Mouse (Mus musculus) kidney, adult 9 months (tissue): ENCODE measurements at regions not wholly inside any gene's neighbourhood (a gene's known extent, or its start where the extent isn't known, plus 50 kb on each side); places are given as distances from the start of the nearest gene placed in this dataset.
"Not testable (repeated sequence)": the region's sequence is repeated elsewhere in the genome, so short reads cannot be mapped to it uniquely, and the experiment has no call there.

Experiments used
- DNase-seq: peaks from one replicate; pipeline ENCODE4 v3.0.0; 2022

DNA sequence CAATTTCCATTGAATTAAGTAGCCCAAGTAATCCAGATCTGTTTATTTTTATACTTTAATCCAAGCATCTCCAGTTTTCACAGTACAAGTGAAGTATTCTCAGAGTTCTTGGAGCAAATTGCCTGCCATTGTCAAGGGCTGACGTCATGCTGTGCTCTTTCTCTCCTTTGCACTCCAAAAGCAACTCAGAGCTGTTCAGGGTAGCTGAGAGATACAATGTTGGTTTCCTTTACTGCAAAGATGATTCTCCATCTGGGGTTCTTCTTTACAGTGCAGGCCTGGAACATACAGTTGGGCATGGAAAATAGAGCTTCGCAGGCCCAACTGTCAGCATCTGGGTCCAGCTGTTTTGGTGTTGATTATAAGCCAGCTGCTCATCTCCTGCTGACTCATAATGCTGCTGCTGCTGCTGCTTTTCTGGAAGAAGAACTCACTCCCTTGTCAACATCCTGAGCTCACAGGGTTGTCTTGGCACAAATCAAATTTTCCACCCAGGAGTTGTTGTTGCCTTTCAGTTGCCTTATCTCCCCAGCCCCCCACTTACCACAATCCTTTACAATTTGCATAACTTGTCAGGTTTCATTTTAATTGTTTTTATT is 454.7 kb upstream of the Slc5a7 start:
- DNase-seq, result no peak

DNA sequence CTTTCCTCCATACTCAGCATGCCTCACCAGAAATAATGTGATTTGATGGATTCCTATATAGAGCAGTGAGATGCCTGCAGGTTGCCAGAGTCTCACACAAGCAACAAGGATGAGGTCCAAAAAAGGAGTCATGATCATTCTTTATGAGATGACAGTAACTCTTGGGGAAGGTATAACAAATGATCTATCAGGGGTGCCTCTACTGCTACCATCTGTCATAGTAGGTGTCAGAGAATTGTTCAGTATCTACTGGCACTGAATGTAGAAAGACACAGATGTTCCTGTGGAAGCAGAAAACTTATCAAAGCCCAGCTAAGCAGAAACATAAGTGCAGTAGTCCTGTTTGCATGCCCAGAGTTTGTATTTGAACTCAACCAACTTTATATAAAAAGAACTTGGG is 454.1 kb upstream of the Slc5a7 start:
- DNase-seq, result no peak

DNA sequence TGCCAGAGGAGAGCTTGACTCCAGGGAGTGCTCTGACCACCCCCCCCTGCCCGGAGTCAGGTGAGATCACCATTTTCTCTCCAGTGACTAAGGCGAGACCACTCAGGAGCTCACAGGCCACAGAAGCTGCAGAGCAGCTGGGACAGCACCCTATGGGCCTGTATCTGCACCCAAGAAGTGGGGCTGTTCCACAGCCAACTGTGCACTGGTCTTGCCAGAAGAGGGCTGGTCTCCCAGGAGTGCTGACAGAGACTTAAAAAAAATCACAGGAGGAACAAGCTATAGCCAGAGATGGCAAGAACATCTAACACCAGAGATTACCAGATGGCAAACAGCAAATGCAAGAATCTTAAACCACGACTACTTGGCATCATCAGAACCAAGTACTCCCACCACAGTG is 437.0 kb upstream of the Slc5a7 start:
- no peak for DNase-seq

DNA sequence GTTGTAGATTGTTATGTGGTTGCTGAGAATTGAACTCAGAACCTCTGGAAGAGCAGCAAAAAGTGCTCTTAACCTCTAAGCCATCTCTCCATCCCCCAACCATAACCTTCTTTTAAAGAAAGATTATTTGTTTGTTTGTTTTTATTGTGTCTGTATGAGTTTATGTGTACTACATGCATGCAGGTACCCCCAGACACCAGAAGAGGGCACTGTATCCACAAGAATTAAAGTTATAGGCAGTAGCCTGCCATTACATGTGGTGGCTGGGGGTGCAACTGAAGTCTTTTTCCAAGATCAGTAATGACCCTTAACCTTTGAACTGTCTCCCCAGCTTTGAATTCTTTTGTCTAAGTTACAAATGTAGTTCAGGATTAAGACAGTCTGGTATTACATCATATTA is 428.8 kb upstream of the Slc5a7 start:
- DNase-seq, result no peak

DNA sequence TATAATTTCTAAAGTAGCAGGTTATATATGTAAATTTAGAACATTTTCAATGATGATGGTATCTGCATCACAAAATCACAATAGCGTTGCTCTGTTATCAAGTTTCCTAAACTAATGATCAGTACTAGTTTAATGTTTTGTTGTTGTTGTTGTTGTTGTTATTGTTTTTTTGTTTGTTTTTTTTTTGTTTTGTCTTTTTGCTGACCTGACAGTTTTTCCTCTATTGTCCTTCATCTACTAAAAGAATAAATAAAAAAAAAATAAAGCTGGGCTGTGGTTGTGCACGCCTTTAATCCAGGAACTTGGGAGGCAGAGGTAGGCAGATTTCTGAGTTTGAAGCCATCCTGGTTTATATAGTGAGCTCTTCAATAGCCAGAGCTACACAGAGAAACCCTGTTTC is 427.9 kb upstream of the Slc5a7 start:
- DNase-seq, result no peak

DNA sequence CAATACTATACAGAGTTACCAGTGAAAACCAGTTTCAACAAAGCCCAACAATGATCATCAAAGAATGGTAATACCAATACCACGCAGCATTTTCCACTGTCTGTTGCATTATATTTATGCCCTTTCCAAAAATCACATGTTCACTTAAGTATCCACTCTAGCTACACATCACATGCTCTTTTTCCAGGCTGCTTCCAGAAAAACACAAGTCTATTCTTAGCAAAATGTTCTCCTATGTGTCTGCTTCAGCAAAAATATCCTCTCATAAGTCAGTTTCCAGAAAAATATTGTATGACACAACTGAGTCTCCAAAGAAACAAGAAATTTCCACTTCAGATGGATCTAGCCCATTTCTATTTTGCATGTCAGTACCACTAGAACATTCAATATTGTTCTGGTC is 414.2 kb upstream of the Slc5a7 start:
- DNase-seq, result no peak

DNA sequence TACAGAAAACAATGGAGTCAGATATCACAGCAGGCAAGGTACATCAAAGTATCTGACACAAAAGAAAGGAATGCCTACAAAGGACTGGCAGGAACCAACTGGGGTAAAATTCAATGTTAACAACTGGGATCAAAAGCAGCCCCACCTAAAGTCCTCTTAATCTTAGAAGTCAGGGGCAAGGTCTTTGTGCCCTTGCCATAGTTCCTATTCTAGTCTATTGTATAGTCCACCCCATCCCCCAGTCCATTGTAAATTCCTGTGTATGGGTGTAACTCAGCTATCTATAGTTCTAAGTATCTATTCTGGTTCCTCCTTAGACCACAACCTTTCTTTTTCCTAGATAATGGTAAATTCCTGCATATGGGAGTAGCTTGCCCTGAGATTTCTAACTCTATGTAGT is 409.0 kb upstream of the Slc5a7 start:
- DNase-seq, result not testable (repeated sequence)

DNA sequence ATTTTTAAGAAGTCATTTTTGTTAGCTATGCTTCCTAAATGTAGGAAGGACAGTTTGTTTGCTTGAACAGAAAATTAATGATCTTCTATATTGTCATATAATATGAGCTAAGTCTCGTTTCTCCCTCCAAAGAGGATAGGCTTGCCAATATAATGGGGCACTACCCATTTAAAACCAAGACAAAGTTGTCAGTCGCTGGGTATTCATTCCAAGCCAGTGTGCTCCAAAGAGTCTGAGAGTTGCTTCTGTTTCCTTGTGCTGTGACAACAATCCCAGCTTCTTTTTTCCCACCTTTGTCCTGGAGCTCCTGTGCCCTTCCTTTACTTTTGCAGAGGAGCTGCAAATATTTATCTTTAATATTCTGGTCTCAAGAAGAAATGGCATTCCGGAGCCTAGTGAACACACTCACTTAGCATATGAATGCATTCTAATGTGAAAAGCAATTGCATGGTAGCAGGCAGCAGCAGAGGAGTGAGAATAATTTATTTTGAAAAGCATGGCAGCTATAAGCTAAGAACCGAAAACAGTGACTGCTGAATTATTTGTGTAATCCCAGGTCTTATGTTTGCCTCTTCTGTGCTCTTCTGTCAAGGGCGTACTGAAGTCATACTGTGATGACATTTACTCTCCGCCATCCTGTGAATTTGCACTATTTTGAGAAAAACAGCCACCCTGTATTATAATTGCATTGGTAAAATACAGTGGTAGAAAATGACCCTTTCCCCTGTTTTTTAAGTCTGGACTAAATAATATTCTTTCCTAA is 402.7 kb upstream of the Slc5a7 start:
- DNase-seq, result no peak

DNA sequence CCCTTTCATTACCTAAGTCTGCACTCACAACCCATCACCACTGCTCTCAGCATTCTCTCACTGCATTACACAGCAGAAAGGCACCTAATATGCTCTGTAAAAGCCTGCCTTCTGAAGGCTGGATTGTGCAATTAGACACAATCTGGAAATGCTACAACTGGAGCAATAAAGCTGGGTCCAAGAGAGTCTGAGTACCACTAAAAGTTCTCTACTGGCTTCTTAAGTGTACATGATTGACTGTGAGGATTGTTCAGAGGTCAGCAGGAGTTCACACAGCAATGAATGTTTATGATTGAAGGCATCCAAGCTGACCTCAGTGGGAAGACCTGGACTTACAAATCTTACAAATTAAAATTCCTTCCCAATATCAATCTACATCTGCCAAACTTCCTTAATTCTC is 395.8 kb upstream of the Slc5a7 start:
- no peak for DNase-seq

DNA sequence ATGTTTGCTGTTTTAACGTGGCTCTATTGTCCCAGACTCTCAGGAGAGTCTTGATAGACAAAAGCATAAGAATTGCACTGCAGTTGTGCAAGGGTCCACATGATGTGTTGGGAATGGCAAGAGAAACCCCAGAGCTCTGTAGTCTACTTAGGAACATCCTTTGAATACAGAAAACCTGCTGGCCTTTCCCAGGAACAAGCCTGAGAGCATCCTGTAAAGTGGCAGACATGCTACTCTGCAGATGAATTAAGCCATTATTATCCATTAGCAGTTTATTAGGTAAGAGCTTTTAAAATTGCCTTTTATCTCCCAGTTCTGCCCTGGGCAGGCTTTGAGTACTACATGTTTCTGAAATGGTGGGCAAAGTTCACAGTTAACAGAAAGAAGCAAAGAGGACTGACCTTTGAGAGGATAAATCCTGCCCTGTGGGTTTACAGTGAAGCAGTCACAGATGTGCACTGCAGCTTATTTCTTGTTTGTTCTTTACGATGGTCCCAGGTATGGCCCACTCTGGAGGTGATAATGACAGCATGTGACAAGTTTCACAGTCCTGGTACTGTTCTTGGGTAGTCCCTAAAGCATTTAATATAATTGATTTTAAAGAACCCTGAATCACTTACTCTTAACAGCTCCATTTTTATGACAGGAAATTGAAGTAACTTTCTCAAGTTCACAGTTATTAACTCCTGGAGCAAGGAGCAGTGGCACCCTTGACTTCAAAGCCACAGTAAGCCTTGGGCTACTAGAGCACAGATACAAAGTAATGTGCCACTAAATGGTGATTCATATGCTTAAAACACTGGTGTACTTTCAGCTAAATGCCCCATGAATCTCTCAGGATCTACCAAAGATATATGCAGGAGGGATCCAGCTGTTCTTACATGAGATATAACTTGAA is 386.6 kb upstream of the Slc5a7 start:
- DNase-seq, result peak; percentile 17

DNA sequence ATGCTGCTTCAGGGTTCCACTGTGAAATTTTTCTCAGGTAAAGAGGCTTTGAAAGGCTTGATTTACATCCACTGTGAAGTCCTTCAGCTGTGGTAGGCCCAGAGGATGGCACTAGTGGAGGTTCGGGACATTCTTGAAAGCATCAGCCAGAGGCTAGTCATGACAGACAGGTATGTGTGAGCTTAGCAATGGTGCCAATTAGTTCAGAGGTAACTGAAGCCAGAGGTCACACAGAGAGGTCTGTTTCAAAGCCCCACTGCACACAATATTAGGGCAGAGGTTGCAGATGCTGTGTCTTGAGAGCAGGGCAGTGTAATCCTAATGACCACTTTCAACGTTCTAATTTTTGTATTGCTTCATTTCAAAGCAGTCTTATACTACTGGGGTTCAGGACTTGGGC is 379.3 kb upstream of the Slc5a7 start:
- no peak for DNase-seq

DNA sequence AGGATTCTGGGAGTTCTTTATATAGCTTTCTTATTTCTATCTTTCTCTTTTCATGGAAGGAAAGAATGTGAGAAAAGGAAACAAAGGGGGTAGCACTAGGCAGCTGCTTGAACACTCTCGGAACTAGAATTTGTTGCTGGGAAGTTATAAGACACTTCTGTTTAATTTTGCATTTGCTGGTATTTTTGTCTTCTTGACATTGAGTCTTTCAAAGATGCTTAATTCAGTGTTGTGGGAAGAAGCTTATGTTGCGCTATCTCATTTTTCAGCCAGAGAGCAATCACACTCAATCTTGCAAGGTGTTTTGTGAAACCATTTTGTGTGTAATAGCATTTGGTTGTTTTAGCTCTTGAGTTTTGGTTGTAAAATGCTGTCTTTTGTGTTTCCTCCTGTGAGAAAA is 370.7 kb upstream of the Slc5a7 start:
- DNase-seq, result no peak

DNA sequence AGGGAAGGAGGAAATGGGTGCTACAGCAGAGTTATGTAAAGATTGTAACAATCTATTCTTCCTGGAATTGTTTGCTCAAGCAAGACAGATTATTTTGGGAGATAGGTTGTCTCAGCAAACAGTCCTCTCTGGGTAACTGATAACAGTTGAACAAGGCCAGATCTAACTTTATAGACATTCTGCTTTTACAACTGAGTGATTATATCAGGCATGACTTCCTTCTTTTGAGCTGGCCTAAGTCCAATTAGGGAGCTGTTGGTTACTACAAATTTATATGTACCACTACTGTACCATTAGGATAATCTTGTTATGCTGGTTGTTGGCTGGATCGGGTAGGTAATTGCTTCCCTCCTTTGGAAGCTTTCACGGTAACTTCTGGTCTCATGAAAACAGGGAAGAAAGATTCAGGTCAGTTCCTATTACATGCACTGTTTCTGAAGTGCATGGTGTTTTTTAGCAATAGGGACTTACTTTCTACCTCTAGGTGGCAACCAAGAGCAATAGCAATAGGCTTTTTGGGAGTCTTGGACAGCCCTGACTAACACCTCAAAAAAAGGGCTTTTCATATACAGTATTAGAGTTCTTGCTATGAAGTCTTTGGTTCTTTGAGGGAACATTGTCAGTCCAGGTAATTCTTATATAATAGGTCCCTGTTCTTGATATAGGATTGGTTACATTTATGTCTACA is 363.9 kb upstream of the Slc5a7 start:
- peak; percentile 11 for DNase-seq

DNA sequence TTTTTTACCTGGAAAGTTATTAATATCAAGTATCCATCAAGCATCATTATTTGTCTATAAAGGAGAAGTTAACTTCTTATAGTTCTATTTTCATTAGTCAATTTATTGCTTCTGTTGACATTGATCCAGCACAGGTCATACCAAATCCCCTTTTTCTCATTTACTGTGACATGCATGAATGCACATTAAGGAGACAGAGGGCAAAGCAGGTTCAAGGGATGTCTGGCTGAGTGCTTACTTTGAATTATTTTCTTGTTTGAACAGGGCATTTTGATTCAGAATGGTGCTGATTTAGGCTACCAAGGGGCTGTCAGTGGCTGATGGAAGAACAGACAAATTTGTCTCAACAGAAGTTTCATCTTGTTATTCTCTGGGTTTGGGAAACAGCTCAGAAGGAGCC is 357.7 kb upstream of the Slc5a7 start:
- DNase-seq, result no peak
